Mouse (Mus musculus): ENCODE measurements around the gene Srr. TPM values are rescaled to one million over a fixed set of nuclear protein-coding genes. Genes with fewer than 3 reads are reported as not detected.
A peak's percentile ranks its signal among the peaks of the same experiment; 100 is the strongest.

Gene Srr
- 13.0 and 24.0 TPM in 2 replicates for polyA plus RNA-seq (2014; fragmentation: Nextera tagmentation; extraction: Ambion mirVana)

GRCm38 (mm10) chr11:74925577-74926387, at the start of gene Srr, which contains the start of gene Smg6:
Gene Srr (minus strand): TSS chr11:74925948.
Gene Smg6 (plus strand): TSS chr11:74925823.
- H3K4me3 ChIP-seq (ENCODE audit: low read length) = peak within 1 kb of the TSS; percentile 91
- peak within 1 kb of the TSS; percentile 85 for H3K9ac ChIP-seq (ENCODE audit: low read depth, low read length)
- peak within 1 kb of the TSS; percentile 98 for H3K27ac ChIP-seq (ENCODE audit: low read depth, low read length)
- peak within 1 kb of the TSS; percentile 63 for H3K4me2 ChIP-seq (replicated peaks; ENCODE audit: low read depth, low read length)
- H3K4me1 ChIP-seq (ENCODE audit: control insufficient read depth, insufficient read depth, low read length) = peaks cover 13% of the 10 kb centered on the region
- WGBS = under 1% methylated on average over 79 of the region's 88 CpGs
- H3K36me3 ChIP-seq (ENCODE audit: control insufficient read depth, insufficient read depth, low read length) = peaks cover 8% of the 10 kb centered on the region; the same call in 1 of the 2 replicates
- peak; percentile 96 for ATAC-seq (ENCODE audit: low FRiP score, low TSS enrichment)
- no peaks in the 10 kb centered on the region for H3K27me3 ChIP-seq (ENCODE audit: control insufficient read depth, insufficient read depth, low read length)
- H3K9me3 ChIP-seq (ENCODE audit: control insufficient read depth, low read length) = no peaks in the 10 kb centered on the region

DNA sequence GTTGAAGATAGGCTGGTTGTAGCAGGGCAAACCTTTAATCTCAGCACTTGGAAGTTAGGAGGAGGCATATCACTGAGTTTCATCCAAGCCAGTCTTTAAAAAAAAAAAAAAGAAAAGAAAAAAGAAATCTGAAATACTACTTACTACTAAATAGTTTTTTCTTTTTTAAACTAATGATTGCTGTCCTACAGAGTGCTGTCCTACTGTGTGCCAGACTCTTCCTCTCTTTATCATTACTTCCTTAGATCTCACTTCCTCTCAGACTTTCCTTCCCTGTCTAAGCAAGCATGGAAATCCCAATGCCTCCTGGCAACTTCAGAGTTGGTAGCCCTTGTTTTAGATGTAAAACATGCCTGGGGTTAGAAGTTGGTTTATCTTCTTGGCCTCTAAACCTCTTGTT, 48.9 kb upstream of the Srr start:
- H3K4me3 ChIP-seq (ENCODE audit: low read length) = no peak overlapping the region
- H3K27ac ChIP-seq (ENCODE audit: low read depth, low read length) = no peak overlapping the region
- H3K36me3 ChIP-seq (ENCODE audit: control insufficient read depth, insufficient read depth, low read length) = 0 out of 2 replicates have a peak, but pooled peaks cover 3% of the 10 kb centered on the region
- no peak for ATAC-seq (ENCODE audit: low FRiP score, low TSS enrichment)
- H3K27me3 ChIP-seq (ENCODE audit: control insufficient read depth, insufficient read depth, low read length) = no peaks in the 10 kb centered on the region
- no peak overlapping the region for H3K4me2 ChIP-seq (replicated peaks; ENCODE audit: low read depth, low read length)
- no peaks in the 10 kb centered on the region for H3K4me1 ChIP-seq (ENCODE audit: control insufficient read depth, insufficient read depth, low read length)
- H3K9me3 ChIP-seq (ENCODE audit: control insufficient read depth, low read length) = no peaks in the 10 kb centered on the region
- H3K9ac ChIP-seq (ENCODE audit: low read depth, low read length) = no peak overlapping the region

DNA sequence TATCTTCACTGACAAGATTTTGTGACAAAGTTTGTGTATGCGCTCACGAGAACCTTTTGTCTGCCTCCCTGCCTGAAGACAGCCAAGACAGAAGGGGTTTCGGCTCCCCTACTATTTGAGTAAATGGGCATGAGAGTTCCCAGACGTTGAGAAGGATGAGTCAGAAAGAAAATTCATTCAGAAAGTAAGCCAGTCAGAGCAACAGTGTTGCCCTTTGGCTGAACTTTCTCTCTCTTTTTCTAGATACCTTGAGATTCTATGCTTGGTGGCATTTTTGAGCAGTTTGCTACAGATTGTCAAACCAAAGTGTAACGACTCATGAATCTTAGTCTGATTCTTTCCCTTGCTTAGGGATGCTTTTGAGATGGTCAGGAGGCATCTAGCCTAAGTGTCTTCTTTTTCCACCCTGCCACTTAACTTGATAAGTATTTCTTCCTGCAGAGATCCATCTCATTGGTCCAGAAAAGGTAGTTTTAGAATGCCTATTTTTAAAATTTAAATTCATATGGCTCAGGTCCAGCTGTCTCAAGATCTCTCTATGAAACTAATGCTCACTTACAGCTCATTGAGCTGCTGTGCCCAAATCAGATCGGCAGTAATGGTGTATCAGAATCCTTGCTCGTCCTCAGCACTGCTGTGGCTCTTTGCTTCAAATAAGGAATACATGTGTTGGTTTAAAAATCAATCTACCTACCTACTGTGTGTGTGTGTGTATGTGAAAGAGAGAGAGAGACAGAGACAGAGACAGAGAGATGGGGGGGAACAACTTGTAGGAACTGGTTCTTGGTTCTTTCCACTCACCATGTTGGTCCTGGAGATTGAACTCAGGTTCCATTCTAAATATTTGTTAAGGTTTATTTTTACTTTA, 47.8 kb upstream of the Srr start:
- Histone ChIP-seq H3K4me2 (replicated peaks; ENCODE audit: low read depth, low read length) (no peak overlapping the region), H3K9me3 (ENCODE audit: control insufficient read depth, low read length) (no peaks in the 10 kb centered on the region), H3K36me3 (ENCODE audit: control insufficient read depth, insufficient read depth, low read length) (0 out of 2 replicates have a peak, but pooled peaks cover 3% of the 10 kb centered on the region), H3K4me1 (ENCODE audit: control insufficient read depth, insufficient read depth, low read length) (no peaks in the 10 kb centered on the region), H3K27ac (ENCODE audit: low read depth, low read length) (no peak overlapping the region), H3K4me3 (ENCODE audit: low read length) (no peak overlapping the region), H3K27me3 (ENCODE audit: control insufficient read depth, insufficient read depth, low read length) (no peaks in the 10 kb centered on the region), H3K9ac (ENCODE audit: low read depth, low read length) (no peak overlapping the region)
- ATAC-seq (ENCODE audit: low FRiP score, low TSS enrichment) = no peak
- 86% methylated on average over 7 of the region's 7 CpGs for WGBS

DNA sequence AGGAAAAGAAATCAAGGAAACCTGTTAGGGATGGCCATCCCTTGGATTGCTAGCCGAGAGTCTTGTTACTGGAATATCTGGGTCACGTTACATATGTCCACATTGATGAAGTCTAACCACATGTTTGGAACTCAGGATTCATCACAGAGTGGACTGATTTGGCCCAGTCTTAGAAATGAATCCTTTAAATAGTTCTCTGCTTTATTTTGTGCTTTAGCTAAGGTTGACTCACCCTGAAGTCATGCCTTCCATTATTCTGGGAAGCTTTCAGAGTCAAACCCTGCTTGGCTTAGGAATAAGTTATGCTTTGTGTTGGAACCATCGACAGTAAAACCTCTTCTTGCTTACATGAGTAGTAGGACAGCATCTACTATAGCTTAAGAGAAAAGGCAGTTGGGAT, 39.8 kb upstream of the Srr start:
- no peaks in the 10 kb centered on the region for H3K9me3 ChIP-seq (ENCODE audit: control insufficient read depth, low read length)
- no peaks in the 10 kb centered on the region for H3K4me1 ChIP-seq (ENCODE audit: control insufficient read depth, insufficient read depth, low read length)
- H3K9ac ChIP-seq (ENCODE audit: low read depth, low read length) = no peak overlapping the region
- H3K36me3 ChIP-seq (ENCODE audit: control insufficient read depth, insufficient read depth, low read length) = no peaks in the 10 kb centered on the region
- no peak overlapping the region for H3K4me3 ChIP-seq (ENCODE audit: low read length)
- WGBS = 92% methylated on average over 3 of the region's 3 CpGs
- H3K27me3 ChIP-seq (ENCODE audit: control insufficient read depth, insufficient read depth, low read length) = no peaks in the 10 kb centered on the region
- H3K27ac ChIP-seq (ENCODE audit: low read depth, low read length) = no peak overlapping the region
- H3K4me2 ChIP-seq (replicated peaks; ENCODE audit: low read depth, low read length) = no peak overlapping the region
- ATAC-seq (ENCODE audit: low FRiP score, low TSS enrichment) = no peak

DNA sequence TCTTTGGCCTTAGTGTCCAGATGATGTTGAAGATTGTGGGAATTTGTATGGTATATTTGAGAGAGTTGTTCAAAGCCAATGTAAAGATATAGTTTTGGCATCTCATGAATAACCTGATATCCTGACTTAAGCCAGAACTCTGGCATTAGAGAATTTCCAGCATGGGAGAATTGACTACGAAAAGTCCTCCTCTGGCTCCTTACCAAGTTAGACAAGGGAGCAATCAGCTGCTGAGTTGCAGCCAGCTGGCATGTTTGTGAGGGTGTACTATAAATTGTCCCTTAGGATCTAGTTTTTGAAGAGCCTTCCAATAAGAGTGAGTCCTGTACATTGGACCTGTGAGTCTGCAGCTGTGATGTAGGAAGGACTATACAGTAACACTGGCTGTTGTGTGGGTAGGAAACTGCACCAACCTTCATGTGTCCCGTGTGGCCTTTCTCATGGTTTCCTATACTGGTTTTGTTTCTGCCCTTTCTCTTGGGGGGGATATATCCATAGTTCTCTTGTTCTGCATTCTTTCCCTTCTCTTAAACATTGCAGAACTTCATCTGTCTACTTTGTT, 37.2 kb upstream of the Srr start:
- H3K27ac ChIP-seq (ENCODE audit: low read depth, low read length) = no peak overlapping the region
- 86% methylated on average over 2 of the region's 2 CpGs for WGBS
- ATAC-seq (ENCODE audit: low FRiP score, low TSS enrichment) = no peak

DNA sequence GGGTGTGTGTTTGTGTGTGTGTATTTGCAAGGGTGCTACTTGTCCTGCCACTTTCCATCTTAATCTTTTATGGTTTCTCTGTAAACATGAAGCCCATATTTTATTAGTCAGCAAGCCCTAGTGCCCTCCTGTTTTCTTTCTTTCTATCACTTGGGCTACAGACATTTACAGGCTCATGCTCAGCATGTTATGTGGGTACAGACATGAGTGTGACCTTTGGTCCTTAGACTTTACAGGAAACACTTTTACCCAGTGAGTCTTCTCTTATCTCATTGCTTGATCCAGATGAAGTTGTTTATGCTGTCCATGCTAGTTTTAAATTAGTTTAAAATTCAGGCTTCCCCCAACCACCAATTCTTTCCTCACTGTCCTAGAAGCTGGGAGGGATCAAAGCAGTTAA, 36.2 kb upstream of the Srr start:
- Histone ChIP-seq H3K9me3 (ENCODE audit: control insufficient read depth, low read length) (no peaks in the 10 kb centered on the region), H3K27me3 (ENCODE audit: control insufficient read depth, insufficient read depth, low read length) (no peaks in the 10 kb centered on the region), H3K4me2 (replicated peaks; ENCODE audit: low read depth, low read length) (no peak overlapping the region), H3K4me1 (ENCODE audit: control insufficient read depth, insufficient read depth, low read length) (no peaks in the 10 kb centered on the region), H3K27ac (ENCODE audit: low read depth, low read length) (no peak overlapping the region), H3K9ac (ENCODE audit: low read depth, low read length) (no peak overlapping the region), H3K36me3 (ENCODE audit: control insufficient read depth, insufficient read depth, low read length) (no peaks in the 10 kb centered on the region), H3K4me3 (ENCODE audit: low read length) (no peak overlapping the region)
- no peak for ATAC-seq (ENCODE audit: low FRiP score, low TSS enrichment)

More for the DNA sequence above, 37.2 kb upstream of the Srr start:
- Histone ChIP-seq H3K4me3 (ENCODE audit: low read length) (no peak overlapping the region), H3K27me3 (ENCODE audit: control insufficient read depth, insufficient read depth, low read length) (no peaks in the 10 kb centered on the region), H3K9me3 (ENCODE audit: control insufficient read depth, low read length) (no peaks in the 10 kb centered on the region), H3K4me1 (ENCODE audit: control insufficient read depth, insufficient read depth, low read length) (no peaks in the 10 kb centered on the region), H3K36me3 (ENCODE audit: control insufficient read depth, insufficient read depth, low read length) (no peaks in the 10 kb centered on the region), H3K4me2 (replicated peaks; ENCODE audit: low read depth, low read length) (no peak overlapping the region), H3K9ac (ENCODE audit: low read depth, low read length) (no peak overlapping the region)

DNA sequence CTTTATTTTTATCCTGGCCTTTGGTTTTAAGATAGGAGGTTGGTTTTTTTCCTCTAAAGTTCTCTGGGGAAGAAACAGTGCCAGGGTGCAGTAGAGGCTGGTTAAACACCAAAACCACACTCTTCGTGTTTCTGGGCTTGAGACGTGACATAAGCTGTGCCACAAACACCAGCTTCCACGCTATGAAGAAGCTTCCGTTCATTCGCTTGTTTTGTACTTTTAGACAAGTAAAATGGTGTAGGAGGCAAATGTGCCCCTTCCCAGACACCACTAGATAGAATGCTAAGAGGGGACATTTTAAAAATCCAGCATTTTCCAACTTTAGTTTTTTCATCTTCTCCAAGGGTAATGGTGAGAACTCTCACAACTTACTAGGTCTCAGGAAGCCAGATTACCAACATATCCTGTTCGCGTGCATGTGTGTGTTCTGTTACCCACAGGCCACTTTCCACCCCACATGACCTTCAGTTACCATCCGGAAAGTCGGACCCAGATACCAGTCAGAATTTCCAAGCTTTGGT, 34.3 kb upstream of the Srr start:
- H3K4me3 ChIP-seq (ENCODE audit: low read length) = no peak overlapping the region
- H3K4me1 ChIP-seq (ENCODE audit: control insufficient read depth, insufficient read depth, low read length) = no peaks in the 10 kb centered on the region
- H3K27me3 ChIP-seq (ENCODE audit: control insufficient read depth, insufficient read depth, low read length) = no peaks in the 10 kb centered on the region
- no peak for ATAC-seq (ENCODE audit: low FRiP score, low TSS enrichment)
- H3K9me3 ChIP-seq (ENCODE audit: control insufficient read depth, low read length) = no peaks in the 10 kb centered on the region
- H3K4me2 ChIP-seq (replicated peaks; ENCODE audit: low read depth, low read length) = no peak overlapping the region
- H3K36me3 ChIP-seq (ENCODE audit: control insufficient read depth, insufficient read depth, low read length) = no peaks in the 10 kb centered on the region
- peak overlapping the region; percentile 19; the same call in 1 of the 2 replicates for H3K27ac ChIP-seq (ENCODE audit: low read depth, low read length)
- WGBS = 94% methylated on average over 9 of the region's 9 CpGs
- no peak overlapping the region for H3K9ac ChIP-seq (ENCODE audit: low read depth, low read length)

DNA sequence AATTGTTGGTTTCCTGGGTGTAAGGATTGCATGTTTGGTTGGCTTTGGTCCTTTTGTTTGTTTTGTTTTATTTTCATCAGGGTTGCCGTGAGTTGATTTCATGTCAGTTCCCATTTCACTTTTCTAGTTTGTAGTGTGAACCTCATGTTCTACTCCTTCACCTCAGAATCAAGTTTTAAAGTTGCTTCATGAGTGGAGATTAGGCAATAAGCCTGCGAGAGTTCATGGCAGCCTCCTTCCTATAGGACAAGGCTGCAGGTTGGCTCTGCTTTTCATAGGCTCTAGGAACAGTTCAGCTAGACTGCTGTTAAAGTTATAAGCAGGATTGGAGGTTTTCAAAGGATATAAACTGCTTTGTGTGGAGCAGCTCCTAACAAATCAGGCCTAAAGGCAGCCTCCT, 33.8 kb upstream of the Srr start:
- Histone ChIP-seq H3K27ac (ENCODE audit: low read depth, low read length) (peak overlapping the region; percentile 19; the same call in 1 of the 2 replicates), H3K36me3 (ENCODE audit: control insufficient read depth, insufficient read depth, low read length) (no peaks in the 10 kb centered on the region), H3K9ac (ENCODE audit: low read depth, low read length) (no peak overlapping the region), H3K4me1 (ENCODE audit: control insufficient read depth, insufficient read depth, low read length) (no peaks in the 10 kb centered on the region), H3K9me3 (ENCODE audit: control insufficient read depth, low read length) (no peaks in the 10 kb centered on the region), H3K4me3 (ENCODE audit: low read length) (no peak overlapping the region), H3K4me2 (replicated peaks; ENCODE audit: low read depth, low read length) (no peak overlapping the region), H3K27me3 (ENCODE audit: control insufficient read depth, insufficient read depth, low read length) (no peaks in the 10 kb centered on the region)
- no peak for ATAC-seq (ENCODE audit: low FRiP score, low TSS enrichment)
- WGBS = 79% methylated on average over 2 of the region's 2 CpGs

Measured in kidney, embryonic 14.5 days (tissue).